Mouse (Mus musculus) neural tube, embryonic 12.5 days (tissue): Measurements from ENCODE around the gene Pfkfb1. TPM values are rescaled to one million over a fixed set of nuclear protein-coding genes. Genes with fewer than 3 reads are reported as not detected.

Experiments used
- ATAC-seq: fragments of 200-750 bp; cut with Nextera tagmentation; 2 replicates; pipeline ENCODE4 v1.8.0; 2017; ENCODE audit warnings: low read depth, mild to moderate bottlenecking, moderate TSS enrichment, moderate library complexity; ENCODE audit not compliant: low FRiP score
- H3K27ac ChIP-seq: fragments of 300-500 bp; sonication (generic); 2 replicates; pipeline ENCODE4 v1.5.1; 2016
- H3K27me3 ChIP-seq: fragments of 300-500 bp; sonication (generic); replicated peaks from 2 replicates; pipeline ENCODE4 v1.6.1; 2016; ENCODE audit warnings: mild to moderate bottlenecking
- H3K36me3 ChIP-seq: fragments of 300-500 bp; sonication (generic); 2 replicates; pipeline ENCODE4 v1.6.1; 2016; ENCODE audit warnings: mild to moderate bottlenecking
- H3K4me1 ChIP-seq: fragments of 300-500 bp; sonication (generic); 2 replicates; pipeline ENCODE4 v1.6.1; 2016
- H3K4me2 ChIP-seq: fragments of 300-500 bp; sonication (generic); replicated peaks from 2 replicates; pipeline ENCODE4 v1.6.1; 2016; ENCODE audit warnings: mild to moderate bottlenecking
- H3K4me3 ChIP-seq: fragments of 300-500 bp; sonication (generic); 2 replicates; pipeline ENCODE4 v1.5.1; 2016
- H3K9ac ChIP-seq: fragments of 300-500 bp; sonication (generic); 2 replicates; pipeline ENCODE4 v1.6.1; 2016; ENCODE audit warnings: mild to moderate bottlenecking
- H3K9me3 ChIP-seq: fragments of 300-500 bp; sonication (generic); 2 replicates; pipeline ENCODE4 v1.6.1; 2016; ENCODE audit warnings: mild to moderate bottlenecking
- WGBS: fragments of 180-500 bp; shearing (Covaris S2); methylation state at CpG from one replicate; pipeline ENCODE4 v1.1.7; 2016; 5-methylcytosine and 5-hydroxymethylcytosine counted together
- microRNA-seq: library from miRNA; unstranded; fragments of <30 nt; microRNA quantifications from one replicate; pipeline ENCODE4, GENCODE M21; 2017
- polyA plus RNA-seq: library from polyadenylated mRNA; unstranded; fragments of >200 nt; fragmentation: Nextera tagmentation; extraction: Ambion mirVana; gene quantifications from 2 replicates; pipeline ENCODE4 v1.2.1, GENCODE M21; 2016

The Pfkfb1 gene
- polyA plus RNA-seq, 1 experiment from 2014 or later = 3.8 TPM

GRCm38 (mm10) chrX:150594176-150594575 lies 6.1 kb downstream of the Pfkfb1 start:
- Histone ChIP-seq H3K9ac (no peak overlapping the region), H3K9me3 (no peaks in the 10 kb centered on the region), H3K4me2 (no peak overlapping the region), H3K4me3 (no peak overlapping the region), H3K27ac (no peak overlapping the region), H3K27me3 (no peaks in the 10 kb centered on the region), H3K4me1 (no peaks in the 10 kb centered on the region), H3K36me3 (no peaks in the 10 kb centered on the region)
- WGBS = 92% methylated on average over 3 of the region's 3 CpGs
- ATAC-seq = no peak

- no peak for ATAC-seq
- H3K4me2 ChIP-seq = no peak overlapping the region
- no peaks in the 10 kb centered on the region for H3K36me3 ChIP-seq
- WGBS = 81% methylated on average over 9 of the region's 9 CpGs
- H3K4me3 ChIP-seq = no peak overlapping the region
- H3K4me1 ChIP-seq = no peaks in the 10 kb centered on the region
- H3K27me3 ChIP-seq = no peaks in the 10 kb centered on the region
- H3K9me3 ChIP-seq = no peaks in the 10 kb centered on the region
- no peak overlapping the region for H3K27ac ChIP-seq
- no peak overlapping the region for H3K9ac ChIP-seq
These were observed 7.2 kb downstream of the Pfkfb1 start for GRCm38 (mm10) chrX:150595016-150595760.

- no peaks in the 10 kb centered on the region for H3K9me3 ChIP-seq
- H3K36me3 ChIP-seq = no peaks in the 10 kb centered on the region
- no peaks in the 10 kb centered on the region for H3K27me3 ChIP-seq
- no peak overlapping the region for H3K4me3 ChIP-seq
- no peak for ATAC-seq
- no peaks in the 10 kb centered on the region for H3K4me1 ChIP-seq
- H3K4me2 ChIP-seq = no peak overlapping the region
- no peak overlapping the region for H3K27ac ChIP-seq
- H3K9ac ChIP-seq = no peak overlapping the region
- WGBS = 73% methylated on average over 2 of the region's 2 CpGs
These were observed 10.9 kb downstream of the Pfkfb1 start for GRCm38 (mm10) chrX:150598882-150599281.

- WGBS = 57% methylated on average over 1 of the region's 1 CpGs
- Histone ChIP-seq H3K4me2 (no peak overlapping the region), H3K27me3 (no peaks in the 10 kb centered on the region), H3K9ac (no peak overlapping the region), H3K4me3 (no peak overlapping the region), H3K4me1 (no peaks in the 10 kb centered on the region), H3K9me3 (no peaks in the 10 kb centered on the region), H3K27ac (no peak overlapping the region), H3K36me3 (no peaks in the 10 kb centered on the region)
- ATAC-seq = no peak
These were observed 48.4 kb downstream of the Pfkfb1 start for GRCm38 (mm10) chrX:150636421-150636820.

GRCm38 (mm10) chrX:150656122-150656907 lies 68.3 kb downstream of the Pfkfb1 start:
- Histone ChIP-seq H3K27ac (no peak overlapping the region), H3K27me3 (no peaks in the 10 kb centered on the region), H3K9me3 (no peaks in the 10 kb centered on the region), H3K4me3 (peak overlapping the region; percentile 46), H3K4me1 (no peaks in the 10 kb centered on the region), H3K9ac (peak overlapping the region; percentile 62), H3K36me3 (peaks cover 17% of the 10 kb centered on the region), H3K4me2 (peak overlapping the region; percentile 56)
- WGBS = 49% methylated on average over 32 of the region's 44 CpGs
- peak; percentile 66 for ATAC-seq

GRCm38 (mm10) chrX:150656908-150657796 lies 69.1 kb downstream of the Pfkfb1 start, which contains the start of gene Tro:
Gene Tro (minus strand): TSS chrX:150657583.
- peak; percentile 93 for ATAC-seq
- H3K9me3 ChIP-seq = no peaks in the 10 kb centered on the region
- H3K27ac ChIP-seq = no peak within 1 kb of the TSS
- H3K27me3 ChIP-seq = no peaks in the 10 kb centered on the region
- H3K4me2 ChIP-seq = peak within 1 kb of the TSS; percentile 56
- WGBS = 24% methylated on average over 37 of the region's 37 CpGs
- H3K4me1 ChIP-seq = no peaks in the 10 kb centered on the region
- H3K4me3 ChIP-seq = peak within 1 kb of the TSS; percentile 46
- peak within 1 kb of the TSS; percentile 62 for H3K9ac ChIP-seq
- peaks cover 17% of the 10 kb centered on the region for H3K36me3 ChIP-seq

GRCm38 (mm10) chrX:150657797-150658118 lies 69.7 kb downstream of the Pfkfb1 start:
- no peak overlapping the region for H3K4me3 ChIP-seq
- peak overlapping the region; percentile 56 for H3K4me2 ChIP-seq
- H3K27ac ChIP-seq = no peak overlapping the region
- peaks cover 14% of the 10 kb centered on the region for H3K36me3 ChIP-seq
- peak; percentile 37 for ATAC-seq
- H3K9ac ChIP-seq = no peak overlapping the region
- WGBS = 22% methylated on average over 3 of the region's 3 CpGs
- H3K27me3 ChIP-seq = no peaks in the 10 kb centered on the region
- H3K9me3 ChIP-seq = no peaks in the 10 kb centered on the region
- H3K4me1 ChIP-seq = no peaks in the 10 kb centered on the region

GRCm38 (mm10) chrX:150662809-150663208 lies 74.8 kb downstream of the Pfkfb1 start:
- no peak for ATAC-seq
- Histone ChIP-seq H3K9ac (no peak overlapping the region), H3K4me1 (no peaks in the 10 kb centered on the region), H3K27ac (no peak overlapping the region), H3K36me3 (no peaks in the 10 kb centered on the region), H3K27me3 (no peaks in the 10 kb centered on the region), H3K4me3 (no peak overlapping the region), H3K9me3 (no peaks in the 10 kb centered on the region), H3K4me2 (no peak overlapping the region)
- 34% methylated on average over 4 of the region's 4 CpGs for WGBS

- 42% methylated on average over 1 of the region's 1 CpGs for WGBS
- Histone ChIP-seq H3K27ac (no peak overlapping the region), H3K4me2 (no peak overlapping the region), H3K4me3 (no peak overlapping the region), H3K4me1 (no peaks in the 10 kb centered on the region), H3K36me3 (no peaks in the 10 kb centered on the region), H3K27me3 (no peaks in the 10 kb centered on the region), H3K9ac (no peak overlapping the region), H3K9me3 (no peaks in the 10 kb centered on the region)
- no peak for ATAC-seq
These were observed 89.5 kb downstream of the Pfkfb1 start for GRCm38 (mm10) chrX:150677505-150677904.

Small RNA genes lying within 50 kb of the gene (microRNA-seq; reads per million reads assigned to microRNA genes)
- gene Mir3620 = not detected

Other genes with a start within 250 kb of the Pfkfb1 start
- gene Tmem29, start 129.1 kb upstream of the Pfkfb1 start, polyA plus RNA-seq = 48.2 and 53.8 TPM in 2 replicates
- gene Alas2, start 40.9 kb upstream of the Pfkfb1 start, polyA plus RNA-seq = 31.1 and 32.2 TPM in 2 replicates
- 21.8 and 24.9 TPM in 2 replicates for gene Apex2, start 1.6 kb downstream of the Pfkfb1 start, polyA plus RNA-seq
- gene Tro, start 69.4 kb downstream of the Pfkfb1 start, polyA plus RNA-seq = 49.7 and 53.7 TPM in 2 replicates
- 378 and 381 TPM in 2 replicates for gene Maged2, start 226.1 kb downstream of the Pfkfb1 start, polyA plus RNA-seq